Mouse (Mus musculus) midbrain, embryonic 14.5 days (tissue): ENCODE results near the gene Unk. TPM values are rescaled to one million over a fixed set of nuclear protein-coding genes. Genes with fewer than 3 reads are reported as not detected.
"Not testable (repeated sequence)": the region's sequence is repeated elsewhere in the genome, so short reads cannot be mapped to it uniquely, and the experiment has no call there.

ENCODE experiments used
- ATAC-seq: fragments of 200-750 bp; cut with Nextera tagmentation; 2 replicates; pipeline ENCODE4 v1.8.0; 2017; ENCODE audit warnings: moderate number of reproducible peaks, moderate library complexity; ENCODE audit not compliant: low FRiP score, low TSS enrichment
- DNase-seq: peaks from one replicate; pipeline ENCODE4 v3.0.0-alpha.2; 2015
- H3K27ac ChIP-seq: fragments of 300-500 bp; sonication (generic); replicated peaks from 2 replicates; pipeline ENCODE4 v1.5.1; 2014; ENCODE audit warnings: mild to moderate bottlenecking, low read depth, low read length, moderate library complexity
- H3K27me3 ChIP-seq: fragments of 300-500 bp; sonication (generic); 2 replicates; pipeline ENCODE4 v1.6.1; 2014; ENCODE audit warnings: low read length, control low read depth, mixed read lengths; ENCODE audit not compliant: control insufficient read depth, insufficient read depth
- H3K36me3 ChIP-seq: fragments of 300-500 bp; sonication (generic); 2 replicates; pipeline ENCODE4 v1.6.1; 2014; ENCODE audit warnings: low read length, control low read depth; ENCODE audit not compliant: control insufficient read depth, insufficient read depth
- H3K4me1 ChIP-seq: fragments of 300-500 bp; sonication (generic); 2 replicates; pipeline ENCODE4 v1.6.1; 2014; ENCODE audit warnings: mild to moderate bottlenecking, antibody characterized with exemption, low read length, control low read depth; ENCODE audit not compliant: control insufficient read depth, insufficient read depth
- H3K4me2 ChIP-seq: fragments of 300-500 bp; sonication (generic); 2 replicates; pipeline ENCODE4 v1.6.1; 2014; ENCODE audit warnings: mild to moderate bottlenecking, low read length, moderate library complexity
- H3K4me3 ChIP-seq: fragments of 300-500 bp; sonication (generic); replicated peaks from 2 replicates; pipeline ENCODE4 v1.5.1; 2014; ENCODE audit warnings: low read depth, low read length
- H3K9ac ChIP-seq: fragments of 300-500 bp; sonication (generic); replicated peaks from 2 replicates; pipeline ENCODE4 v1.6.1; 2014; ENCODE audit warnings: mild to moderate bottlenecking, low read length, moderate library complexity
- H3K9me3 ChIP-seq: fragments of 300-500 bp; sonication (generic); 2 replicates; pipeline ENCODE4 v1.6.1; 2016; ENCODE audit warnings: low read length, control low read depth, mixed read lengths; ENCODE audit not compliant: control insufficient read depth
- WGBS: fragments of 180-500 bp; shearing (Covaris S2); extraction: QIAGEN DNeasy Blood & Tissue Kit; methylation state at CpG from one replicate; pipeline ENCODE4 v1.1.7; 2014; 5-methylcytosine and 5-hydroxymethylcytosine counted together
- polyA plus RNA-seq: library from polyadenylated mRNA; unstranded; fragments of >200 nt; fragmentation: Nextera tagmentation; extraction: Ambion mirVana; gene quantifications from 2 replicates; pipeline ENCODE4 v1.2.1, GENCODE M21; 2014

Unk gene
- polyA plus RNA-seq, 1 experiment from 2014 or later, result 33.0 TPM

- H3K4me2 ChIP-seq, H3K4me3 ChIP-seq, H3K36me3 ChIP-seq, H3K9ac ChIP-seq, H3K27ac ChIP-seq, H3K27me3 ChIP-seq, DNase-seq, H3K4me1 ChIP-seq, ATAC-seq, H3K9me3 ChIP-seq: not testable (repeated sequence)
- WGBS, result 93% methylated on average over 6 of the region's 6 CpGs
Observed at GRCm38 (mm10) chr11:116092959-116093358, 62.8 kb downstream of the Unk start.

GRCm38 (mm10) chr11:116093771-116094565 lies 63.8 kb downstream of the Unk start:
- no peak for ATAC-seq
- Histone ChIP-seq H3K36me3 (no peaks in the 10 kb centered on the region), H3K9ac (no peak overlapping the region), H3K9me3 (no peaks in the 10 kb centered on the region), H3K4me2 (no peak overlapping the region), H3K27ac (no peak overlapping the region), H3K4me3 (no peak overlapping the region), H3K27me3 (no peaks in the 10 kb centered on the region), H3K4me1 (no peaks in the 10 kb centered on the region)
- WGBS, result 73% methylated on average over 16 of the region's 16 CpGs
- no peak for DNase-seq

GRCm38 (mm10) chr11:116095573-116095972 lies 65.5 kb downstream of the Unk start:
- Histone ChIP-seq H3K9me3 (no peaks in the 10 kb centered on the region), H3K36me3 (no peaks in the 10 kb centered on the region), H3K27me3 (no peaks in the 10 kb centered on the region), H3K4me3 (no peak overlapping the region), H3K4me1 (no peaks in the 10 kb centered on the region), H3K9ac (no peak overlapping the region), H3K27ac (no peak overlapping the region), H3K4me2 (no peak overlapping the region)
- no peak for DNase-seq
- ATAC-seq, result no peak
- 91% methylated on average over 3 of the region's 3 CpGs for WGBS

GRCm38 (mm10) chr11:116096213-116097108 lies 66.3 kb downstream of the Unk start:
- no peak overlapping the region for H3K4me3 ChIP-seq
- no peak overlapping the region for H3K9ac ChIP-seq
- H3K4me2 ChIP-seq, result no peak overlapping the region
- no peak for ATAC-seq
- no peaks in the 10 kb centered on the region for H3K27me3 ChIP-seq
- DNase-seq, result no peak
- no peaks in the 10 kb centered on the region for H3K36me3 ChIP-seq
- H3K9me3 ChIP-seq, result no peaks in the 10 kb centered on the region
- WGBS, result 91% methylated on average over 5 of the region's 5 CpGs
- no peak overlapping the region for H3K27ac ChIP-seq
- no peaks in the 10 kb centered on the region for H3K4me1 ChIP-seq

GRCm38 (mm10) chr11:116098711-116099460 lies 68.8 kb downstream of the Unk start:
- H3K9me3 ChIP-seq, result no peaks in the 10 kb centered on the region
- DNase-seq (no peak), ATAC-seq (no peak)
- no peaks in the 10 kb centered on the region for H3K36me3 ChIP-seq
- WGBS, result 80% methylated on average over 14 of the region's 14 CpGs
- no peak overlapping the region for H3K9ac ChIP-seq
- H3K27me3 ChIP-seq, result no peaks in the 10 kb centered on the region
- no peak overlapping the region for H3K4me2 ChIP-seq
- no peak overlapping the region for H3K4me3 ChIP-seq
- no peak overlapping the region for H3K27ac ChIP-seq
- H3K4me1 ChIP-seq, result peaks cover 6% of the 10 kb centered on the region; the same call in 1 of the 2 replicates

- DNase-seq (no peak), ATAC-seq (no peak)
- WGBS, result 85% methylated on average over 6 of the region's 6 CpGs
- Histone ChIP-seq H3K27ac (no peak overlapping the region), H3K9me3 (no peaks in the 10 kb centered on the region), H3K4me3 (no peak overlapping the region), H3K4me2 (no peak overlapping the region), H3K36me3 (no peaks in the 10 kb centered on the region), H3K27me3 (no peaks in the 10 kb centered on the region), H3K4me1 (peaks cover 12% of the 10 kb centered on the region; the same call in 1 of the 2 replicates), H3K9ac (no peak overlapping the region)
Observed at GRCm38 (mm10) chr11:116099462-116099861, 69.3 kb downstream of the Unk start.

- no peak for ATAC-seq
- no peaks in the 10 kb centered on the region for H3K9me3 ChIP-seq
- no peak overlapping the region for H3K4me2 ChIP-seq
- H3K27me3 ChIP-seq, result 0 out of 2 replicates have a peak, but pooled peaks cover 1% of the 10 kb centered on the region
- no peak overlapping the region for H3K4me3 ChIP-seq
- H3K4me1 ChIP-seq, result peaks cover 14% of the 10 kb centered on the region; the same call in 1 of the 2 replicates
- no peak overlapping the region for H3K9ac ChIP-seq
- no peaks in the 10 kb centered on the region for H3K36me3 ChIP-seq
- H3K27ac ChIP-seq, result no peak overlapping the region
- DNase-seq, result no peak
- 86% methylated on average over 6 of the region's 6 CpGs for WGBS
Observed at GRCm38 (mm10) chr11:116100385-116100784, 70.3 kb downstream of the Unk start.

GRCm38 (mm10) chr11:116100839-116101238 lies 70.7 kb downstream of the Unk start:
- no peaks in the 10 kb centered on the region for H3K9me3 ChIP-seq
- no peak for ATAC-seq
- WGBS, result 81% methylated on average over 7 of the region's 7 CpGs
- H3K4me3 ChIP-seq, result no peak overlapping the region
- no peaks in the 10 kb centered on the region for H3K36me3 ChIP-seq
- H3K4me2 ChIP-seq, result no peak overlapping the region
- H3K27me3 ChIP-seq, result 0 out of 2 replicates have a peak, but pooled peaks cover 5% of the 10 kb centered on the region
- H3K27ac ChIP-seq, result no peak overlapping the region
- H3K9ac ChIP-seq, result no peak overlapping the region
- H3K4me1 ChIP-seq, result peaks cover 14% of the 10 kb centered on the region; the same call in 1 of the 2 replicates
- DNase-seq, result no peak
